Mouse (Mus musculus) embryonic fibroblast, embryonic 13.5 days (primary cell): ENCODE results near the gene Hmga2. TPM values are rescaled to one million over a fixed set of nuclear protein-coding genes. Genes with fewer than 3 reads are reported as not detected.

ENCODE experiments used
- H3K27ac ChIP-seq: 2 replicates; pipeline ENCODE4 v1.5.1; 2012; ENCODE audit warnings: low read length, control low read depth, inconsistent platforms; ENCODE audit not compliant: insufficient read depth
- H3K4me1 ChIP-seq: 2 replicates; pipeline ENCODE4 v1.6.1; 2011; ENCODE audit warnings: low read length; ENCODE audit not compliant: control insufficient read depth, insufficient read depth
- H3K4me3 ChIP-seq: 2 replicates; pipeline ENCODE4 v1.5.1; 2011; ENCODE audit warnings: mild to moderate bottlenecking, control low read depth, low read length; ENCODE audit not compliant: insufficient read depth
- CTCF ChIP-seq: IDR thresholded peaks from 2 replicates; pipeline ENCODE4 v1.5.1; 2011; ENCODE audit warnings: mild to moderate bottlenecking, control low read depth, low read length, moderate library complexity, borderline replicate concordance; ENCODE audit not compliant: insufficient read depth
- POLR2A ChIP-seq: IDR thresholded peaks from 2 replicates; pipeline ENCODE4 v1.6.1; 2011; ENCODE audit warnings: low read depth, mild to moderate bottlenecking, control low read depth, low read length, moderate library complexity
- polyA plus RNA-seq: library from polyadenylated mRNA; stranded (reverse); fragments of >200 nt; gene quantifications from 2 replicates; pipeline ENCODE4 v1.2.4, GENCODE M21; 2011; ENCODE audit warnings: low read depth; ENCODE audit not compliant: missing spikeins, insufficient read length

The Hmga2 gene
- polyA plus RNA-seq, 1 experiment = 195 TPM

GRCm38 (mm10) chr10:120401787-120402186 lies 74.5 kb downstream of the Hmga2 start:
- peaks cover 54% of the 10 kb centered on the region for H3K4me1 ChIP-seq
- TF ChIP-seq POLR2A (no peak), CTCF (no peak)
- H3K27ac ChIP-seq = peak overlapping the region; percentile 97; the same call in 1 of the 2 replicates
- H3K4me3 ChIP-seq = no peak overlapping the region

GRCm38 (mm10) chr10:120399846-120400510 lies 76.3 kb downstream of the Hmga2 start:
- H3K4me3 ChIP-seq = no peak overlapping the region
- H3K27ac ChIP-seq = peak overlapping the region; percentile 97
- no peak for TF ChIP-seq CTCF
- no peak for TF ChIP-seq POLR2A
- peaks cover 53% of the 10 kb centered on the region for H3K4me1 ChIP-seq

- TF ChIP-seq CTCF (no peak), POLR2A (no peak)
- peaks cover 56% of the 10 kb centered on the region for H3K4me1 ChIP-seq
- H3K27ac ChIP-seq = peak overlapping the region; percentile 97
- H3K4me3 ChIP-seq = no peak overlapping the region
These were observed 77.5 kb downstream of the Hmga2 start for GRCm38 (mm10) chr10:120398745-120399144.

- peak overlapping the region; percentile 44; the same call in 1 of the 2 replicates for H3K27ac ChIP-seq
- H3K4me3 ChIP-seq = no peak overlapping the region
- peaks cover 49% of the 10 kb centered on the region for H3K4me1 ChIP-seq
- TF ChIP-seq CTCF (no peak), POLR2A (no peak)
These were observed 79.0 kb downstream of the Hmga2 start for GRCm38 (mm10) chr10:120397211-120397631.

GRCm38 (mm10) chr10:120395550-120395949 lies 80.7 kb downstream of the Hmga2 start:
- no peak overlapping the region for H3K4me3 ChIP-seq
- peaks cover 45% of the 10 kb centered on the region for H3K4me1 ChIP-seq
- TF ChIP-seq CTCF (no peak), POLR2A (no peak)
- peak overlapping the region; percentile 35; the same call in 1 of the 2 replicates for H3K27ac ChIP-seq

- H3K4me1 ChIP-seq = peaks cover 41% of the 10 kb centered on the region
- no peak overlapping the region for H3K4me3 ChIP-seq
- peak overlapping the region; percentile 8; the same call in 1 of the 2 replicates for H3K27ac ChIP-seq
- no peak for TF ChIP-seq CTCF
- TF ChIP-seq POLR2A = no peak
These were observed 81.5 kb downstream of the Hmga2 start for GRCm38 (mm10) chr10:120394740-120395139.

- no peak overlapping the region for H3K27ac ChIP-seq
- no peak for TF ChIP-seq CTCF
- no peak for TF ChIP-seq POLR2A
- no peak overlapping the region for H3K4me3 ChIP-seq
- peaks cover 25% of the 10 kb centered on the region for H3K4me1 ChIP-seq
These were observed 84.1 kb downstream of the Hmga2 start for GRCm38 (mm10) chr10:120391971-120392716.

GRCm38 (mm10) chr10:120390912-120391835 lies 85.1 kb downstream of the Hmga2 start:
- Histone ChIP-seq H3K27ac (peak overlapping the region; percentile 3; the same call in 1 of the 2 replicates), H3K4me1 (peaks cover 20% of the 10 kb centered on the region), H3K4me3 (no peak overlapping the region)
- TF ChIP-seq CTCF (no peak), POLR2A (no peak)

- TF ChIP-seq POLR2A (no peak), CTCF (no peak)
- Histone ChIP-seq H3K4me3 (no peak overlapping the region), H3K4me1 (peaks cover 22% of the 10 kb centered on the region), H3K27ac (no peak overlapping the region)
These were observed 86.6 kb downstream of the Hmga2 start for GRCm38 (mm10) chr10:120389707-120390106.

- Histone ChIP-seq H3K27ac (no peak overlapping the region; the same call in 1 of the 2 replicates), H3K4me1 (peaks cover 19% of the 10 kb centered on the region)
These were observed 87.3 kb downstream of the Hmga2 start for GRCm38 (mm10) chr10:120388966-120389365.

More at GRCm38 (mm10) chr10:120388966-120389365, 87.3 kb downstream of the Hmga2 start:
- H3K4me3 ChIP-seq = no peak overlapping the region
- TF ChIP-seq POLR2A (no peak), CTCF (no peak)
